Mouse (Mus musculus) forebrain, embryonic 12.5 days (tissue): ENCODE measurements around the gene Tmem97. TPM values are rescaled to one million over a fixed set of nuclear protein-coding genes. Genes with fewer than 3 reads are reported as not detected.
"Not testable (repeated sequence)": the region's sequence is repeated elsewhere in the genome, so short reads cannot be mapped to it uniquely, and the experiment has no call there.

ENCODE experiments used
- ATAC-seq: fragments of 200-750 bp; cut with Nextera tagmentation; 2 replicates; pipeline ENCODE4 v1.8.0; 2017; ENCODE audit warnings: moderate TSS enrichment; ENCODE audit not compliant: low FRiP score
- H3K27ac ChIP-seq: fragments of 300-500 bp; sonication (generic); 2 replicates; pipeline ENCODE4 v1.5.1; 2016; ENCODE audit warnings: mild to moderate bottlenecking
- H3K27me3 ChIP-seq: fragments of 300-500 bp; sonication (generic); 2 replicates; pipeline ENCODE4 v1.6.1; 2016; ENCODE audit warnings: mild to moderate bottlenecking
- H3K36me3 ChIP-seq: fragments of 300-500 bp; sonication (generic); replicated peaks from 2 replicates; pipeline ENCODE4 v1.6.1; 2016; ENCODE audit warnings: mild to moderate bottlenecking
- H3K4me1 ChIP-seq: fragments of 300-500 bp; sonication (generic); 2 replicates; pipeline ENCODE4 v1.6.1; 2016
- H3K4me2 ChIP-seq: fragments of 300-500 bp; sonication (generic); 2 replicates; pipeline ENCODE4 v1.6.1; 2016; ENCODE audit warnings: mild to moderate bottlenecking, moderate library complexity
- H3K4me3 ChIP-seq: fragments of 300-500 bp; sonication (generic); replicated peaks from 2 replicates; pipeline ENCODE4 v1.5.1; 2016; ENCODE audit warnings: mild to moderate bottlenecking
- H3K9ac ChIP-seq: fragments of 300-500 bp; sonication (generic); 2 replicates; pipeline ENCODE4 v1.6.1; 2016; ENCODE audit warnings: mild to moderate bottlenecking
- H3K9me3 ChIP-seq: fragments of 300-500 bp; sonication (generic); 2 replicates; pipeline ENCODE4 v1.6.1; 2016
- WGBS: fragments of 180-500 bp; shearing (Covaris S2); methylation state at CpG from one replicate; pipeline ENCODE4 v1.1.7; 2016; 5-methylcytosine and 5-hydroxymethylcytosine counted together
- polyA plus RNA-seq: library from polyadenylated mRNA; unstranded; fragments of >200 nt; fragmentation: Nextera tagmentation; extraction: Ambion mirVana; gene quantifications from 2 replicates; pipeline ENCODE4 v1.2.1, GENCODE M21; 2016

Tmem97 gene
- 55.3 and 55.7 TPM in 2 replicates for polyA plus RNA-seq

- H3K4me1 ChIP-seq, result peaks cover 26% of the 10 kb centered on the region
- peak within 1 kb of the TSS; percentile 71 for H3K9ac ChIP-seq
- under 1% methylated on average over 60 of the region's 60 CpGs for WGBS
- ATAC-seq, result peak; percentile 100
- H3K4me2 ChIP-seq, result peak within 1 kb of the TSS; percentile 63
- H3K4me3 ChIP-seq, result peak within 1 kb of the TSS; percentile 62
- peaks cover 2% of the 10 kb centered on the region; the same call in 1 of the 2 replicates for H3K36me3 ChIP-seq
- no peaks in the 10 kb centered on the region for H3K27me3 ChIP-seq
- peak within 1 kb of the TSS; percentile 86 for H3K27ac ChIP-seq
- peaks cover 4% of the 10 kb centered on the region; the same call in 1 of the 2 replicates for H3K9me3 ChIP-seq
These were observed at the start of gene Tmem97 for GRCm38 (mm10) chr11:78550168-78551058. Gene Tmem97, minus strand, starts transcription at chr11:78550777.

DNA sequence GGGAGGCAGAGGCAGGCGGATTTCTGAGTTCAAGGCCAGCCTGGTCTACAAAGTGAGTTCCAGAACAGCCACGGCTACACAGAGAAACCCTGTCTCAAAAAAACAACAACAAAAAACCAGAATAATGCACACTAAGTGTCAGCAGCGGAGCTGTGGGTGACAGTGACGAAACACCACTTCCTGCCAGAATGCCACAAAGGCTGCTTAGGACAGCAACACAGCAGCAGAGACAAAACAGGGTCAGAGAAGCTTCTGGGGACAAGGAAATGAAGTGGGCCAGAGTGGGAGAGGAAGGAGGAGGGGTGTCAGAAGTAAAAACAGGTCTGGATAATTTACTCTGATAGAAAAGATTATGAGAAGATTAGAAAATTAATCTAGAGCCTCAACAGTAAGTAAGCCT lies 49.5 kb upstream of the Tmem97 start:
- no peak for ATAC-seq
- peaks cover 7% of the 10 kb centered on the region; the same call in 1 of the 2 replicates for H3K4me1 ChIP-seq
- WGBS, result 83% methylated on average over 4 of the region's 4 CpGs
- no peaks in the 10 kb centered on the region for H3K27me3 ChIP-seq
- H3K9ac ChIP-seq, result no peak overlapping the region
- no peak overlapping the region for H3K4me2 ChIP-seq
- no peaks in the 10 kb centered on the region for H3K9me3 ChIP-seq
- no peak overlapping the region for H3K4me3 ChIP-seq
- H3K27ac ChIP-seq, result no peak overlapping the region
- H3K36me3 ChIP-seq, result peaks cover 3% of the 10 kb centered on the region

- H3K9ac ChIP-seq, result no peak overlapping the region
- no peak overlapping the region for H3K4me2 ChIP-seq
- peaks cover 3% of the 10 kb centered on the region; the same call in 1 of the 2 replicates for H3K36me3 ChIP-seq
- no peaks in the 10 kb centered on the region for H3K9me3 ChIP-seq
- WGBS, result 91% methylated on average over 3 of the region's 3 CpGs
- H3K27ac ChIP-seq, result no peak overlapping the region
- H3K4me3 ChIP-seq, result no peak overlapping the region
- no peak for ATAC-seq
- H3K27me3 ChIP-seq, result no peaks in the 10 kb centered on the region
- H3K4me1 ChIP-seq, result peaks cover 7% of the 10 kb centered on the region
These were observed 48.3 kb upstream of the Tmem97 start for GRCm38 (mm10) chr11:78598763-78599415.

DNA sequence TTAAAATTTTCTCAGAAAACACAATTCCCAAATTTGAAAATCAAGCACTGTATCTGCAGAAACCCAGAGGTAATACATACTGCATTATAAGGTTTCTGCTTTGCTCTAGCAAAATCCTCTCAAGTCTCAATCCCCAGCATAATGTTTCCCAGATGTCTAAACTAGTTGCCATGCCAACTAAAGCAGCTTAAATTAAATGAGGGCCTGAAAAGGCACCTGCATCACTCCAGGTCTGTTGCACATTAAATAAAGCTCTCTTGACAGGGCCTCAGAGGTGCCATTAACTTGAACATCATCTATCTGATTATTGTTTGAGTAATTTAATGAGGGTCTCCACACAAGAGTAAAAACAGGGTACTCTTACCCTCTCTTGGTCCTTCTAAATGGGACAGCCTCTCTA lies 46.2 kb upstream of the Tmem97 start:
- H3K4me1 ChIP-seq, result peaks cover 7% of the 10 kb centered on the region
- no peaks in the 10 kb centered on the region for H3K9me3 ChIP-seq
- no peak overlapping the region for H3K27ac ChIP-seq
- H3K9ac ChIP-seq, result no peak overlapping the region
- H3K4me2 ChIP-seq, result no peak overlapping the region
- H3K36me3 ChIP-seq, result 0 out of 2 replicates have a peak, but pooled peaks cover 3% of the 10 kb centered on the region
- no peaks in the 10 kb centered on the region for H3K27me3 ChIP-seq
- ATAC-seq, result no peak
- no peak overlapping the region for H3K4me3 ChIP-seq

DNA sequence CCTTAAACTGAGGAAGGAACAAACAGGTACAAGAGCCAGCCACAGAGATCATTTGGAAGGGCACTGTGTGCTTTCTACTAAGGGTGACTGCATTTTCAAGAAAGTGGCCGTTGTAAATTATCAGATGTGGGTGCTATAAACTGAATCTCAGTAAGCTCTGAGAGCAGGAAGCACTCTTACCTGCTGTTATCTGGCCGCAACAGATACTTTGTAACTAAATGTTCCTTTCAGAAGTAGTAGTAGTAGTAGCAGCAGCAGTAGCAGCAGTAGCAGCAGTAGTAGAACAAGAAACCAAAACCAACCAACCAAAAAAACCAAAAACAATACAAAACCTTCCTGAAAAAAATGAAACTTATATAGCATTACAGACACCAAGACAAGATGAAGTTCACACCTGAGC lies 45.2 kb upstream of the Tmem97 start:
- Histone ChIP-seq H3K4me1 (peaks cover 7% of the 10 kb centered on the region), H3K36me3 (0 out of 2 replicates have a peak, but pooled peaks cover 3% of the 10 kb centered on the region), H3K4me2 (no peak overlapping the region), H3K27ac (no peak overlapping the region), H3K9ac (no peak overlapping the region), H3K27me3 (no peaks in the 10 kb centered on the region), H3K9me3 (no peaks in the 10 kb centered on the region), H3K4me3 (no peak overlapping the region)
- 99% methylated on average over 2 of the region's 2 CpGs for WGBS
- no peak for ATAC-seq

- H3K9ac ChIP-seq, result no peak overlapping the region
- H3K4me3 ChIP-seq, result no peak overlapping the region
- no peak overlapping the region for H3K27ac ChIP-seq
- H3K4me2 ChIP-seq, result no peak overlapping the region
- peaks cover 7% of the 10 kb centered on the region for H3K4me1 ChIP-seq
- H3K27me3 ChIP-seq, result no peaks in the 10 kb centered on the region
- H3K36me3 ChIP-seq, result no peaks in the 10 kb centered on the region
- no peaks in the 10 kb centered on the region for H3K9me3 ChIP-seq
- WGBS, result 91% methylated on average over 6 of the region's 6 CpGs
- ATAC-seq, result no peak
These were observed 43.8 kb upstream of the Tmem97 start for GRCm38 (mm10) chr11:78594271-78594964.

- H3K4me1 ChIP-seq, H3K9me3 ChIP-seq, ATAC-seq, H3K4me3 ChIP-seq, H3K27ac ChIP-seq, H3K27me3 ChIP-seq, H3K4me2 ChIP-seq, H3K9ac ChIP-seq: not testable (repeated sequence)
- H3K36me3 ChIP-seq, result peaks cover 17% of the 10 kb centered on the region
- WGBS, result 90% methylated on average over 1 of the region's 1 CpGs
These were observed 37.1 kb upstream of the Tmem97 start for GRCm38 (mm10) chr11:78587677-78588076.

GRCm38 (mm10) chr11:78586099-78586498 lies 35.5 kb upstream of the Tmem97 start:
- no peak for ATAC-seq
- H3K27me3 ChIP-seq, result no peaks in the 10 kb centered on the region
- no peak overlapping the region for H3K4me2 ChIP-seq
- H3K9ac ChIP-seq, result no peak overlapping the region
- peaks cover 27% of the 10 kb centered on the region for H3K36me3 ChIP-seq
- H3K4me3 ChIP-seq, result no peak overlapping the region
- H3K9me3 ChIP-seq, result no peaks in the 10 kb centered on the region
- H3K27ac ChIP-seq, result no peak overlapping the region
- no peaks in the 10 kb centered on the region for H3K4me1 ChIP-seq

GRCm38 (mm10) chr11:78582848-78583247 lies 32.3 kb upstream of the Tmem97 start:
- H3K4me1 ChIP-seq, result no peaks in the 10 kb centered on the region
- H3K27ac ChIP-seq, result no peak overlapping the region
- 92% methylated on average over 6 of the region's 6 CpGs for WGBS
- no peaks in the 10 kb centered on the region for H3K9me3 ChIP-seq
- peaks cover 46% of the 10 kb centered on the region for H3K36me3 ChIP-seq
- ATAC-seq, result no peak
- no peak overlapping the region for H3K4me3 ChIP-seq
- no peak overlapping the region for H3K9ac ChIP-seq
- no peaks in the 10 kb centered on the region for H3K27me3 ChIP-seq
- no peak overlapping the region for H3K4me2 ChIP-seq

DNA sequence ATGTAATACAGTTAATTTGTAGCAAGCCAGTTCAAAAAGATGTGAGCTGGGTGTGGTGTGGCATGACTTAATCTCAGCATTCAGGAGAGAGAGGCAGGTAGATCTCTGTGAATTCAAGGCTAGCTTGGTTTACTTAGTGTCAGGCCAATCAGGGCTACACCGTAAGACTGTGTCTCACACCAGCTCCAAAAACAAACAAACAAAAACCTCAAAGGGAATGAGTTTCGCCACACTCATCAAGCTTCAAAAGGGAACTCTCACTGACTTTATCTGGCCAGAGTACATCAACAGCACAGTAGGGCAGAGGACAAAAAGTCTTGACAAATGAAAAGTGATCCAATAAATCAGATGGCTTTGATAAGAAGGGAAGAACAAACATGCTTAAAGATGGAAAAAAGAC lies 24.4 kb upstream of the Tmem97 start:
- Histone ChIP-seq H3K9ac (no peak overlapping the region), H3K4me3 (no peak overlapping the region), H3K36me3 (peaks cover 63% of the 10 kb centered on the region), H3K9me3 (no peaks in the 10 kb centered on the region), H3K4me2 (no peak overlapping the region), H3K27ac (no peak overlapping the region), H3K4me1 (no peaks in the 10 kb centered on the region), H3K27me3 (no peaks in the 10 kb centered on the region)
- no peak for ATAC-seq
- 92% methylated on average over 2 of the region's 2 CpGs for WGBS

DNA sequence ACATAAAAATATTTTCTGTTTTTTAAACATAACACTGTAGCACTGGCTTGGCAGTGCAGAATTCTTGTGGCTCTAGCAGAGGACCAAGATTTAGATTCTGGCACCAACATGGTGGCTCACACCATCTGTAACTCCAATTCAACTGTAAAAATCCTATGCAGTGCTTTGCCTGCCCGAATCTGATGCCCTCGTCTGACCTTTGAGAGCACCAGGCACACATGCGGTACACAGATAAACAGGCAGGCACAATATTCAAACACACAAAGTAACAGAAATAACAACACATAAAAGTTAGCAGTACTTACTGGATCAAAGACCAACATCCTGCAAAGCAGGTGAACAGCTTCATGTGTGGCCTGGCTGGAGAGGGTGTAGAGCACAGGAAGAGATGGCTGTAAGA lies 24.0 kb upstream of the Tmem97 start:
- ATAC-seq, result no peak
- H3K4me1 ChIP-seq, result no peaks in the 10 kb centered on the region
- H3K4me3 ChIP-seq, result no peak overlapping the region
- H3K9ac ChIP-seq, result no peak overlapping the region
- WGBS, result 95% methylated on average over 3 of the region's 3 CpGs
- H3K36me3 ChIP-seq, result peaks cover 63% of the 10 kb centered on the region
- H3K27ac ChIP-seq, result no peak overlapping the region
- H3K27me3 ChIP-seq, result no peaks in the 10 kb centered on the region
- H3K9me3 ChIP-seq, result no peaks in the 10 kb centered on the region
- no peak overlapping the region for H3K4me2 ChIP-seq

DNA sequence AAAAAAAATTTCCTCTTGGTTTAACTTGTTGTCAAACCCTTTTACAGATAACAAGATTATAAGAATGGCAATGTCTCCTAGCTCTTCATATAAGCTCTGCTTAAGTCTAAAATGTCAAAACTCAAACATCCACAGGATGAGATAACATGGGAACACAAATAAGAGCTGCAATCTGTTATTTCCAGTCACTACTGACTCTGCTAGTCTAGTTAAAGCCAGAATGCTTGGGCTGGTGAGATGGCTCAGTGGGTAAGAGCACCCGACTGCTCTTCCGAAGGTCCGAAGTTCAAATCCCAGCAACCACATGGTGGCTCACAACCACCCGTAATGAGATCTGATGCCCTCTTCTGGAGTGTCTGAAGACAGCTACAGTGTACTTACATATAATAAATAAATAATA lies 23.5 kb upstream of the Tmem97 start:
- H3K36me3 ChIP-seq, result peaks cover 67% of the 10 kb centered on the region
- H3K4me3 ChIP-seq, H3K4me1 ChIP-seq, H3K4me2 ChIP-seq, H3K27ac ChIP-seq, H3K27me3 ChIP-seq, H3K9me3 ChIP-seq, H3K9ac ChIP-seq, ATAC-seq: not testable (repeated sequence)
- 96% methylated on average over 3 of the region's 4 CpGs for WGBS
